Mouse (Mus musculus): ENCODE results near the gene Ncstn.

DNA sequence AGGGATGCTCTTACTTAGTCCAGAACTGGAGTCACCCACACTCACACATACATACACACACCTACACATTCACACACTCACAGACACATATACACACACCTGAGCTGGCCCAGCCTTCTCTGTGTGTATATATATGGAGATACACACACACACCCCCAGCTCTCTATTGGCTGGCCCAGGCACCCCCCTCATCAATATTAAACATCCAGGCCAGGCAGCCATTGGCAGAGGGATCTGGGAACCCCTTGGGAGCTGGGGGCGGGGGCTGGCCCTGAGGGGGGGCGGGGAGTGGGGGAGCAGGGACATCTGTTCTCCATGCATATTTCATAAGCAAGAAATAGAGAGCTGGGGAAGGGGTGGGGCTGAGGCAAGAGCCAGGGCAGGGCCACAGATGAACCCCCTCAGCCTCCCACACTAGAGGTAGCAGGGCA, 25.1 kb downstream of the Ncstn start, which contains the start of gene Nhlh1:
- no peak for TF ChIP-seq POLR2A (IDR thresholded peaks at IDR 0.05; ENCODE audit: low read depth, low read length)
- TF ChIP-seq CTCF (IDR thresholded peaks at IDR 0.05; ENCODE audit: borderline replicate concordance, insufficient read depth, low read length) = no peak
